Mouse (Mus musculus) Patski (cell line): ENCODE results near the gene AB124611. TPM values are rescaled to one million over a fixed set of nuclear protein-coding genes. Genes with fewer than 3 reads are reported as not detected.

ENCODE experiments used
- ATAC-seq: fragments of 100-300 bp; one replicate; pipeline ENCODE4 v1.8.0; 2021
- CTCF ChIA-PET: fragments of 350-600 bp; sonication (Branson Sonifier 250); formaldehyde crosslinking; loops from one replicate; lab custom pipeline; 2022; ENCODE audit warnings: inconsistent platforms; lab: Charles Lee
- POLR2A ChIA-PET: fragments of 350-600 bp; sonication (Branson Sonifier 250); formaldehyde crosslinking; loops from one replicate; lab custom pipeline; 2022; ENCODE audit warnings: antibody characterized with exemption, inconsistent platforms; lab: Charles Lee
- DNase-seq: peaks from one replicate; pipeline ENCODE4 v3.0.0-alpha.2; 2011; ENCODE audit warnings: low read depth, low spot score
- H3K27me3 ChIP-seq: fragments of 371-371 bp; one replicate; pipeline ENCODE4 v1.5.1; 2021
- CTCF ChIP-seq: fragments of 100-300 bp; IDR thresholded peaks from one replicate; pipeline ENCODE4 v1.5.1; 2021
- in situ Hi-C: fragments of 300-500 bp; cut with MboI; formaldehyde crosslinking; loops from 3 replicates; pipeline ENCODE4 v1.11.1; 2018; ENCODE audit warnings: low pct_unique_long_range_greater_than_20kb, mixed read lengths
- polyA plus RNA-seq: library from polyadenylated mRNA; unstranded; gene quantifications from one replicate; pipeline ENCODE4 v1.2.3, GENCODE M21; 2021

The AB124611 gene
- polyA plus RNA-seq, 1 experiment from 2014 or later = not detected

- CTCF ChIA-PET = interaction anchor here (1.4 kb wide), 1 partner anchor 9 kb away, joined by 4 read pairs; no protein-coding TSS in a partner anchor
Measured at GRCm38 (mm10) chr9:21559151-21559550, 33.2 kb downstream of the AB124611 start.

DNA sequence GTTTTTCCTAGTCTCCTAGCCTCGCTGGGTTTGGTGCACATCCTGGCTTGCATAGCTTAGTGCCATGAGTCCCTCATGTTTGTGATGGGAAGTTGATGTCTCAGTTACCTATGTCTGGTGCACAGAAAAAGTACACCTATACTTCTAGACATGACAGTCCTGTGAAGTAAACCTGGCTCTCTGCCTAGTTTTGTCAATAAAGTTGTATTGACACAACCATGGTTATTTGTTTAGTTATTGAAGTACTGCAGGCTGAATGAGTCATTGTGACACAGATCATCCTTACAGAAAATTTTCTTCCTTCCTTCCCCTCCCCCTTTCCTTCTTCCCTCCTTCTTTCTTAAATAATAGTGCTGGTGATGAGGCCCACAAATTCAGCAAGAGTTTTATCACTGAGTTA, 38.4 kb downstream of the AB124611 start:
- in situ Hi-C loops = no loop called here

More at GRCm38 (mm10) chr9:21559151-21559550, 33.2 kb downstream of the AB124611 start:
- no peak for ATAC-seq
- no peak for DNase-seq
- TF ChIP-seq CTCF = no peak
- POLR2A ChIA-PET = no interaction called here
- in situ Hi-C loops = no loop called here
- H3K27me3 ChIP-seq = no peaks in the 10 kb centered on the region

DNA sequence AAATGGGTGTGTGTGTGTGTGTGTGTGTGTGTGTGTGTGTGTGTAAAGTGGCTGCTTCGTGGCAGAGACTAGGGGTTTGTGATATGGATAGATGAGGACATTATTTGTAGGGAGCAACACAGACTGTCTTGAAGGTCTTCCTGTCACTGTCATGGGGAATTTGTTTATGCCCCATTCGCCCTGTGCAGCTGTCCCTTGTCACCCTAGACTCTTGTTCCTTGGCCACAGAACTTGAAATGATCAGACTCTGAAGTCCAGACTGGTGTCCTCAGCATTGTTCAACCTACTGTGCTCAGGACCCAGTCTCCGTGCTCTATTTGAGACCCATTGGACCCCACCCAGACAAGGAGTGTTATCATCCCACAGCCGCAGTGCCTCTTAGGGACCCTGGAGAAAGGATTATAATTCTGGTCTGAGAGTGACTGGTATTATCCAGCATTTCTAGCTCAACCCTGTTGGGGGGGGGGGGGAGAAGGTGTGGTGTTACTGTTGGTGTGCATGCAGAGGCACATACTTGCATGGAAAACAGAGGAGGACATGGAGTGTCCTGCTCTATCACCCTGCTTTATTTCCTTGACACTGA, 39.1 kb downstream of the AB124611 start:
- in situ Hi-C loops = no loop called here
- no peaks in the 10 kb centered on the region for H3K27me3 ChIP-seq
- POLR2A ChIA-PET = interaction anchor here (0.6 kb wide), 1 partner anchor 27 kb away, joined by 4 read pairs; no protein-coding TSS in a partner anchor
- CTCF ChIA-PET = no interaction called here
- TF ChIP-seq CTCF = no peak
- ATAC-seq = no peak
- no peak for DNase-seq

More for the DNA sequence above, 38.4 kb downstream of the AB124611 start:
- ChIA-PET CTCF (interaction anchor here (0.6 to 2.6 kb wide), 2 partner anchors 9 to 11 kb away, joined by 3 to 7 read pairs; no protein-coding TSS in a partner anchor), POLR2A (interaction anchor here (0.7 kb wide), 1 partner anchor 21 kb away, joined by 3 read pairs; no protein-coding TSS in a partner anchor)
- ATAC-seq = no peak
- DNase-seq = no peak
- no peak for TF ChIP-seq CTCF
- no peaks in the 10 kb centered on the region for H3K27me3 ChIP-seq

GRCm38 (mm10) chr9:21566538-21566937, 40.6 kb downstream of the AB124611 start:
- CTCF ChIA-PET = interaction anchor here (1.3 to 1.9 kb wide), 2 partner anchors 11 to 194 kb away, joined by 3 read pairs; no protein-coding TSS in a partner anchor
- ATAC-seq = no peak
- TF ChIP-seq CTCF = no peak
- in situ Hi-C loops = no loop called here
- POLR2A ChIA-PET = no interaction called here
- DNase-seq = no peak
- no peaks in the 10 kb centered on the region for H3K27me3 ChIP-seq

- DNase-seq (no peak), ATAC-seq (no peak)
- CTCF ChIA-PET = interaction anchor here (1.9 kb wide), 1 partner anchor 194 kb away, joined by 3 read pairs; no protein-coding TSS in a partner anchor
- H3K27me3 ChIP-seq = no peaks in the 10 kb centered on the region
- in situ Hi-C loops = no loop called here
- TF ChIP-seq CTCF = no peak
- POLR2A ChIA-PET = no interaction called here
Measured at GRCm38 (mm10) chr9:21567051-21567450, 41.1 kb downstream of the AB124611 start.

GRCm38 (mm10) chr9:21568657-21569255, 42.8 kb downstream of the AB124611 start:
- DNase-seq (no peak), ATAC-seq (peak; percentile 65)
- H3K27me3 ChIP-seq = no peaks in the 10 kb centered on the region
- ChIA-PET CTCF (interaction anchor here (0.8 to 1.5 kb wide), 3 partner anchors 9 to 21 kb away, joined by 3 to 5 read pairs (median 3); no protein-coding TSS in a partner anchor), POLR2A (interaction anchor here (0.6 to 1.1 kb wide), 3 partner anchors 10 to 16 kb away, joined by 3 read pairs; no protein-coding TSS in a partner anchor)
- TF ChIP-seq CTCF = no peak
- in situ Hi-C loops = no loop called here

DNA sequence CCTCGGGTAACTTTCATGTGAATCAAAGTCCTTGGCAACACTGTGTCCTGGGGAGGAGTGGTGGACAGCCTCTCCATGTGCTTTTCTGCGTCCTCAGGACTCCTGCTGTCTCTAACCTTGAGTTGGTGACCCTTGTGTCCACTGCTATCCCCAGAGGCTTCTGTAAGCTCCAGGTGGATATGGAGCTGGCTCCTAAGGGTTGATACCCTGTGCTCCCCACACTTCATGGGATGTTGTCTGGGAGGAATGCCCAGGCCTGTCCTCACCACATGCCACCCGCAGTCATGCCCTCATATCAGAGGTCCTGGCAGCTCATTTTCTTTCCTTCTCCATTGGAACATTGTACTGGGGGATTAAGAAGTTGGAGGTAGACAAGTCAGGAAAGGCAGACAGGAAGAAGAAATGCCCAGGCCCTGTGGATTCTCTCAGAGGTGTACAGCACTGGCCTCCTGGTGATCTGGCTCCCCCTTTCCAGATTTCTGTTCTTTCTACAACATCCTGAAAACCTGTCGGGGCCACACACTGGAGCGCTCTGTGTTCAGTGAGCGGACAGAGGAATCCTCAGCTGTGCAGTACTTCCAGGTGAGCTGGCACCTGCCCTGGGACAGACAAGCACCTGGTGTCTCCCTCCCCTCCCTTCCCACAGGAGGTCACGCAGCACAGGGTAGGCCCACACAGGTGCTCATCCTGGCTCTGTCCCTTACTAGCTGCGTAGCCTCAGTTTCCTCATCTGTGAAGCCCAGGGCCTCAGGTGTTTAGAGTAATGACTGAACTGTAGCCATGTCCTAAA, 48.2 kb downstream of the AB124611 start:
- ChIA-PET CTCF (interaction anchor here (1.0 kb wide), 1 partner anchor 26 kb away, joined by 3 read pairs; no protein-coding TSS in a partner anchor), POLR2A (no interaction called here)

DNA sequence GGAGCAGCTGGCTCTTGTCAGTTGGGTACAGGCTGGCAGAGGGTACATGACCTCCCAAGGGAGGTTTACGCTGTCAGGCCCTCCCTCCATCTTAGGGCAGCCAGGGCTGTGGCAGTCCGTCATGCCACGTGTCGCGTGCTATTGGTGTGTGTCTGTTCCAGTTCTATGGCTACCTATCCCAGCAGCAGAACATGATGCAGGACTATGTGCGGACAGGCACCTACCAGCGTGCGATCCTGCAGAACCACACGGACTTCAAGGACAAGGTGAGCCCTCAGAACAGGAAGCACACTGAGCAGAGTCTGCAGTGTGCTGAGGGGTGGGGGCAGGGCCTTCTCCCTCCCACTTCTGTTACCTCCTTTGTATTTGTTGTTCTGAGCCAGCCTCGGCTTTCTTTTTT, 49.3 kb downstream of the AB124611 start:
- in situ Hi-C loops = no loop called here
- POLR2A ChIA-PET = no interaction called here
- no peak for TF ChIP-seq CTCF
- ATAC-seq (no peak), DNase-seq (no peak)
- CTCF ChIA-PET = interaction anchor here (1.0 to 1.3 kb wide), 2 partner anchors 27 to 29 kb away, joined by 3 to 4 read pairs; no protein-coding TSS in a partner anchor
- no peaks in the 10 kb centered on the region for H3K27me3 ChIP-seq

More for the DNA sequence above, 48.2 kb downstream of the AB124611 start:
- in situ Hi-C loops = no loop called here
- no peak for TF ChIP-seq CTCF
- no peak for DNase-seq
- no peaks in the 10 kb centered on the region for H3K27me3 ChIP-seq
- ATAC-seq = no peak

GRCm38 (mm10) chr9:21576286-21576685, 50.3 kb downstream of the AB124611 start:
- POLR2A ChIA-PET = no interaction called here
- CTCF ChIA-PET = interaction anchor here (1.3 kb wide), 1 partner anchor 30 kb away, joined by 4 read pairs; no protein-coding TSS in a partner anchor
- no peaks in the 10 kb centered on the region for H3K27me3 ChIP-seq
- ATAC-seq (no peak), DNase-seq (no peak)
- no peak for TF ChIP-seq CTCF
- in situ Hi-C loops = no loop called here

GRCm38 (mm10) chr9:21578226-21578625, 52.2 kb downstream of the AB124611 start:
- ATAC-seq = no peak
- in situ Hi-C loops = no loop called here
- DNase-seq = no peak
- POLR2A ChIA-PET = interaction anchor here (1.3 kb wide), 2 partner anchors 8 to 10 kb away, joined by 3 read pairs; no protein-coding TSS in a partner anchor
- no peak for TF ChIP-seq CTCF
- CTCF ChIA-PET = interaction anchor here (1.1 to 1.7 kb wide), 2 partner anchors 10 to 12 kb away, joined by 3 read pairs; no protein-coding TSS in a partner anchor
- H3K27me3 ChIP-seq = no peaks in the 10 kb centered on the region
